Mouse (Mus musculus): Measurements from ENCODE around the gene Prom1. TPM values are rescaled to one million over a fixed set of nuclear protein-coding genes. Genes with fewer than 3 reads are reported as not detected.
A peak's percentile ranks its signal among the peaks of the same experiment; 100 is the strongest.

The Prom1 gene
- polyA plus RNA-seq, 1 experiment from 2014 or later = 11.9 TPM

DNA sequence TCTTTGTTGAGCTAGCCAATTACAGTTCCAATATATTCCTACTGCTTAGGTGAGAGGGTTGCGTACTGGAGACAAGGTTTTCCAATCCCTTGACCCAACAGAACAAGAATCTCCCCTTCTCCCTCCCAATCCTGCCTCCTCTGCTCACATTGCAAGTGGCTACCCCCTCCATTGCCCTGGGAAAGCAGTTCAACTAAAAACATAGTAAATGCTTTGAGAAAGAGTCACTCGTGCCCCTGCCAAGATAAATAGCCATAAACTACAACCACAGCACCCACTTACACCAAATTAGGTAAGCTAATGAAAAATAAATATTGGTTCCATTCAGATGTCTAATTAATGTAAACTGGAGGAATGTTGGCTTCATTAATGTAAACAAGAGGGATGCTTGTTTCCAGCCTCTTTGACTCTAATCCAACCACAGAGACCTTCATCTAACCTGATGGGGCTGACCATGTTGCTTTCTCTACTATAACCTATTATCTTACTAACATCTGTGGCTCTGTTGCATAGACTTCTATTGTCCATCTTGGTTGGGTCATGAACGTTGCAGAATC lies 141.9 kb downstream of the Prom1 start:
- no peaks in the 10 kb centered on the region for H3K27me3 ChIP-seq (replicated peaks)
- H3K9ac ChIP-seq = no peak overlapping the region
- WGBS (ENCODE audit: insufficient replicate concordance) = 65% methylated on average over 3 of the region's 3 CpGs
- no peaks in the 10 kb centered on the region for H3K36me3 ChIP-seq
- no peak overlapping the region for H3K27ac ChIP-seq
- no peaks in the 10 kb centered on the region for H3K4me1 ChIP-seq
- ATAC-seq = no peak
- H3K4me3 ChIP-seq = no peak overlapping the region
- no peak overlapping the region for H3K4me2 ChIP-seq
- no peaks in the 10 kb centered on the region for H3K9me3 ChIP-seq (replicated peaks)

DNA sequence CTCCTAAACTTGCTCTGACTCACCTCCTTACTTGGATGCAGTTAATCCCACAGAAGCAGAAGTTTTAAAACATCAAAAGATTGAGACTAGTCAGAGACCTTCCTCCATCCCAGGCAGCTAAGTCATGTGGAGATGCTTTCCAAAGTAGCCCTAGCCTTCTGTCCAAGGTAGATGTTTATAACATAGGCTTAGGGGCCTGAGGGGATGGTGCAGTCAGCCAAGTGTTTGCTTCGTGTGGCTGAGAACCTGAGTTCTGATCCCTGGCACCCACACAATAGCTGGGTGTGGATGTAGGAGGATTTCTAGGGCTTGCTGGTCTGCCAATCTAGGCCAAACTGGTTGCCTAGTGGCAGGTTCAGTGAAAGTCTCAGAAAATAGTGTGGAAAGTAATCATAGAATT lies 148.6 kb downstream of the Prom1 start:
- no peak overlapping the region for H3K27ac ChIP-seq
- 52% methylated on average over 1 of the region's 1 CpGs for WGBS (ENCODE audit: insufficient replicate concordance)
- H3K4me3 ChIP-seq = no peak overlapping the region
- H3K9me3 ChIP-seq (replicated peaks) = no peaks in the 10 kb centered on the region
- H3K9ac ChIP-seq = no peak overlapping the region
- no peaks in the 10 kb centered on the region for H3K36me3 ChIP-seq
- no peak overlapping the region for H3K4me2 ChIP-seq
- no peak for ATAC-seq
- H3K4me1 ChIP-seq = peaks cover 7% of the 10 kb centered on the region
- peaks cover 9% of the 10 kb centered on the region; the same call in 1 of the 2 replicates for H3K27me3 ChIP-seq (replicated peaks)

DNA sequence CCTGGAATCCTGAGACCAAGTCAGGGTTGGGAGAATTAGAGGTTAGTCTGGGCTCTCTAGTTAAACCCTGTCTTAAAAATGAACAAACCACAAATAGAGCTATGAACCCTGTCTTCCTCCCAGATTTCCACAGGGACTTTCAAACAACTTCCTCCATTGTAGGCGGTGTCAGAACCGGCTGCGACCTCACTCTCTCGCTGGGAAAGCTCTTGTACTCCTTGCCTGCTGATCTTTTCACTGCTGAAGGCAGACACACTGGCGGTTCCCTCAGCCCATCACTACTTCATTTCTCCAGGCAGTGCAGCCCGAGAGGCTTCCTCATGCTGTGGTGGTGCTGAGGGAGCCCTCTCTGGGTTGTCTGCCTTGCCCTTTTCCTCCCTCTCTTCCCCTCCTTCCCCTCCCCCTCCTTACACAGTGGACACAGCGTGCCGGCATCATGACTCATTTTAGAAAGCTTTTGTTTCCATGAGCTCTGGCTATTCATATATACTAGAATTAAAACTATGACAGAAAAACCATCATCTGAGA lies 153.0 kb downstream of the Prom1 start:
- Histone ChIP-seq H3K4me3 (peak overlapping the region; percentile 45; the same call in 1 of the 2 replicates), H3K9ac (peak overlapping the region; percentile 41; the same call in 1 of the 2 replicates)

DNA sequence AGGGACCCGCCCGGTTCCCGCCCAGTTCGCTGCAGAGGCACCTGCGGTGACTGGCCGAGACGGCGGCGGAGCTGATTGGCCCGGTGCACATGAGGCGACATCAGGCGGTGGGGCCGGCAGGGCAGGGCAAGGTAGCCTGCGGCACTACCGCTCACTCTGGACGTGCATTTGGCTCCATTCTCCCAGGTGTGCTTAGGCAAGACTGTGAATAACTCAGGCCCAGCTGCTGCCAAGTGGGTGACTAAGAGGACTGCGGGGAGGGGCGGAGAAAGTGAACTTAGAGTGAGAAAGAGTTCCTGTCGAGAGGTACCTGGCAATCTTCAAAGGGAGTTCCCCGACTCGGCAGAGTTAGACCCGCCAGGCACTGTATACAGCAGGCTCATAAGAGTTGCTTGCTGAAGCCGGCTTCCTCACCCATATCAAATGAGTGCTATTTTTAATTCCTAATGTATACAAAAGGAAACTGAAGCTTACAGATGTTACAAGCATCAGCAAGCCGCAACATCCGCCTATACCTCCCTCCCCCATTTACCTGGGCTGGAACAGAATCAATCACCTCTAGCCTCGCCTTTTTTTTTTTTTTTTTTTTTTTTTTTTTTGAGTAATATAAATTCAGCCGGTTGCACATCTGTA lies 153.6 kb downstream of the Prom1 start:
- peak overlapping the region; percentile 45 for H3K4me3 ChIP-seq
- WGBS (ENCODE audit: insufficient replicate concordance) = 2% methylated on average over 27 of the region's 27 CpGs
- peaks cover 18% of the 10 kb centered on the region for H3K4me1 ChIP-seq
- H3K36me3 ChIP-seq = no peaks in the 10 kb centered on the region
- peak overlapping the region; percentile 73 for H3K4me2 ChIP-seq
- peaks cover 9% of the 10 kb centered on the region for H3K27me3 ChIP-seq (replicated peaks)
- H3K27ac ChIP-seq = no peak overlapping the region
- peak; percentile 91 for ATAC-seq
- peak overlapping the region; percentile 28; the same call in 1 of the 2 replicates for H3K9ac ChIP-seq
- H3K9me3 ChIP-seq (replicated peaks) = no peaks in the 10 kb centered on the region

More for the DNA sequence above, 153.0 kb downstream of the Prom1 start:
- Histone ChIP-seq H3K9me3 (replicated peaks) (no peaks in the 10 kb centered on the region), H3K27me3 (replicated peaks) (peaks cover 9% of the 10 kb centered on the region), H3K27ac (no peak overlapping the region), H3K36me3 (no peaks in the 10 kb centered on the region), H3K4me2 (peak overlapping the region; percentile 73), H3K4me1 (peaks cover 18% of the 10 kb centered on the region)
- 4% methylated on average over 8 of the region's 8 CpGs for WGBS (ENCODE audit: insufficient replicate concordance)
- ATAC-seq = no peak

DNA sequence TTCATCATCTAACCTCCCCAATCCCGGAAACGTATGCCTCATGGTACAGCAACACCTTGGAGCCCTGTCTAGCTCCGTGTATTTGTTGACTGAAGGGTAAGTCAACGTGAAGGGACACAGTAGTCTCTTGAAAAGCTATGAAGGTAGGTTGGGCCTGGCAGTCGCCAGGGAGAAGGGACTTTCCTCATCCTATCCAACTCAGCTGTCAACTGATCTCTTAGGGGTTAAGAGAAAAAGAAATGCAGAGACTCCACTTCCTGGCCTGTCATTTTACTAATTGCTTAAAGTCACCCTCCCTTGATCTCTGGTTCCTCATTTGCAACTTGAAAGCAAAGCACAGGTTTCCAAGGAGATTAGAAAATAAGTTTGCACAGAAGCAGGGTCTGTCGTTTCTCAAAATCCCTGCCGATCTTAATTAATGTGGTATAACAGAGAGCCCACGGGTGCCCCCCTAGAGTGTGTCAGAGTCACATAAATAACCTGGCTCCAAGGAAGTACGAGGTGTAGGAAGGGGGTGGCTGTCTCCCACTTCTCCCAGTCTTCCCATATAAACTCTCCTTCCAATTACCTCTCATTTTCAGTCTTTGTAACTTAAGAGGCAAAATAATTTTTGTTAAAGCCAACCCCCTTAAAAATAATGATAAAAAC lies 154.4 kb downstream of the Prom1 start:
- Histone ChIP-seq H3K9ac (no peak overlapping the region), H3K4me2 (peak overlapping the region; percentile 73), H3K9me3 (replicated peaks) (no peaks in the 10 kb centered on the region), H3K27me3 (replicated peaks) (peaks cover 9% of the 10 kb centered on the region), H3K36me3 (no peaks in the 10 kb centered on the region), H3K4me3 (peak overlapping the region; percentile 45; the same call in 1 of the 2 replicates), H3K27ac (no peak overlapping the region), H3K4me1 (peaks cover 18% of the 10 kb centered on the region)
- 31% methylated on average over 9 of the region's 9 CpGs for WGBS (ENCODE audit: insufficient replicate concordance)
- ATAC-seq = 0 out of 2 replicates have a peak, but pooled peaks have one; percentile 22

Other genes starting within 250 kb of the Prom1 start
- 13.2 and 13.9 TPM in 2 replicates for gene Cd38, start 233.5 kb downstream of the Prom1 start, polyA plus RNA-seq (2016; fragmentation: Nextera tagmentation; extraction: Ambion mirVana)
- gene Gm7879, start 188.9 kb downstream of the Prom1 start, polyA plus RNA-seq (2016; fragmentation: Nextera tagmentation; extraction: Ambion mirVana) = 0.76 TPM in 1 of 2 replicates, not detected in the other
- not detected in 2 replicates for gene Fgfbp1, start 120.3 kb downstream of the Prom1 start, polyA plus RNA-seq (2016; fragmentation: Nextera tagmentation; extraction: Ambion mirVana)
- 46.0 and 48.3 TPM in 2 replicates for gene Tapt1, start 124.6 kb upstream of the Prom1 start, polyA plus RNA-seq (2016; fragmentation: Nextera tagmentation; extraction: Ambion mirVana)